Mouse (Mus musculus) embryonic facial prominence, embryonic 10.5 days (tissue): Measurements from ENCODE around the gene Armh1. TPM values are rescaled to one million over a fixed set of nuclear protein-coding genes. Genes with fewer than 3 reads are reported as not detected.

Experiments
- DNase-seq: peaks from one replicate; pipeline ENCODE4 v3.0.0-alpha.2; 2017; ENCODE audit warnings: low spot score
- H3K27ac ChIP-seq: fragments of 300-500 bp; sonication (generic); replicated peaks from 2 replicates; pipeline ENCODE4 v1.5.1; 2016; ENCODE audit warnings: mild to moderate bottlenecking
- H3K27me3 ChIP-seq: fragments of 300-500 bp; sonication (generic); replicated peaks from 2 replicates; pipeline ENCODE4 v1.6.1; 2016; ENCODE audit warnings: low read depth, mild to moderate bottlenecking; ENCODE audit not compliant: poor library complexity, severe bottlenecking
- H3K36me3 ChIP-seq: fragments of 300-500 bp; sonication (generic); replicated peaks from 2 replicates; pipeline ENCODE4 v1.6.1; 2016; ENCODE audit warnings: mild to moderate bottlenecking, moderate library complexity
- H3K4me1 ChIP-seq: fragments of 300-500 bp; sonication (generic); 2 replicates; pipeline ENCODE4 v1.6.1; 2016
- H3K4me3 ChIP-seq: fragments of 300-500 bp; sonication (generic); 2 replicates; pipeline ENCODE4 v1.5.1; 2016; ENCODE audit warnings: mild to moderate bottlenecking, moderate library complexity
- H3K9me3 ChIP-seq: fragments of 300-500 bp; sonication (generic); 2 replicates; pipeline ENCODE4 v1.6.1; 2016; ENCODE audit warnings: mild to moderate bottlenecking
- WGBS: fragments of 180-500 bp; shearing (Covaris S2); methylation state at CpG from one replicate; pipeline ENCODE4 v1.1.7; 2016; 5-methylcytosine and 5-hydroxymethylcytosine counted together
- polyA plus RNA-seq: library from polyadenylated mRNA; unstranded; fragments of >200 nt; fragmentation: Nextera tagmentation; extraction: Ambion mirVana; gene quantifications from 2 replicates; pipeline ENCODE4 v1.2.1, GENCODE M21; 2016

Armh1 gene
- polyA plus RNA-seq, 1 experiment from 2014 or later = 0.26 TPM

- peaks cover 100% of the 10 kb centered on the region for H3K36me3 ChIP-seq
- no peaks in the 10 kb centered on the region for H3K9me3 ChIP-seq
- H3K4me3 ChIP-seq = no peak overlapping the region
- no peaks in the 10 kb centered on the region for H3K4me1 ChIP-seq
- WGBS = 89% methylated on average over 5 of the region's 5 CpGs
- DNase-seq = no peak
- H3K27me3 ChIP-seq = no peaks in the 10 kb centered on the region
- H3K27ac ChIP-seq = no peak overlapping the region
These were observed 82.0 kb downstream of the Armh1 start for GRCm38 (mm10) chr4:117169936-117170335.

Other genes with a start within 250 kb of the Armh1 start
- 63.3 and 63.4 TPM in 2 replicates for gene Eif2b3, start 232.7 kb downstream of the Armh1 start, polyA plus RNA-seq
- 9.2 and 10.4 TPM in 2 replicates for gene Ptch2, start 156.1 kb downstream of the Armh1 start, polyA plus RNA-seq
- gene Btbd19, start 126.4 kb downstream of the Armh1 start, polyA plus RNA-seq = 3.6 and 4.0 TPM in 2 replicates
- gene Tctex1d4, start 125.3 kb downstream of the Armh1 start, polyA plus RNA-seq = not detected in 2 replicates
- 7.9 and 15.1 TPM in 2 replicates for gene Plk3, start 118.2 kb downstream of the Armh1 start, polyA plus RNA-seq
- gene Rps8, start 95.9 kb downstream of the Armh1 start, polyA plus RNA-seq = 897 and 923 TPM in 2 replicates
- gene Kif2c, start 69.5 kb downstream of the Armh1 start, polyA plus RNA-seq = 115 and 119 TPM in 2 replicates
- gene Tmem53, start 174 bp downstream of the Armh1 start, polyA plus RNA-seq = 10.8 and 11.6 TPM in 2 replicates
- gene Rnf220, start 244.9 kb upstream of the Armh1 start, polyA plus RNA-seq = 94.6 and 94.8 TPM in 2 replicates